Mouse (Mus musculus): ENCODE measurements around the gene Rgl3. TPM values are rescaled to one million over a fixed set of nuclear protein-coding genes. Genes with fewer than 3 reads are reported as not detected.
A peak's percentile ranks its signal among the peaks of the same experiment; 100 is the strongest.

Gene Rgl3
- total RNA-seq (2015; ENCODE audit: low replicate concordance) (not detected in 2 replicates), total RNA-seq (2017; ENCODE audit: low replicate concordance) (not detected in 2 replicates)

- ATAC-seq (replicated peaks; ENCODE audit: low FRiP score, poor library complexity, severe bottlenecking): no peak
Measured at GRCm38 (mm10) chr9:21989230-21990110, at the start of gene Rgl3. TSS of gene Rgl3 (minus strand) at chr9:21989446.

GRCm38 (mm10) chr9:22037826-22038225 lies 48.6 kb upstream of the Rgl3 start:
- ATAC-seq (replicated peaks; ENCODE audit: low FRiP score, poor library complexity, severe bottlenecking): no peak

DNA sequence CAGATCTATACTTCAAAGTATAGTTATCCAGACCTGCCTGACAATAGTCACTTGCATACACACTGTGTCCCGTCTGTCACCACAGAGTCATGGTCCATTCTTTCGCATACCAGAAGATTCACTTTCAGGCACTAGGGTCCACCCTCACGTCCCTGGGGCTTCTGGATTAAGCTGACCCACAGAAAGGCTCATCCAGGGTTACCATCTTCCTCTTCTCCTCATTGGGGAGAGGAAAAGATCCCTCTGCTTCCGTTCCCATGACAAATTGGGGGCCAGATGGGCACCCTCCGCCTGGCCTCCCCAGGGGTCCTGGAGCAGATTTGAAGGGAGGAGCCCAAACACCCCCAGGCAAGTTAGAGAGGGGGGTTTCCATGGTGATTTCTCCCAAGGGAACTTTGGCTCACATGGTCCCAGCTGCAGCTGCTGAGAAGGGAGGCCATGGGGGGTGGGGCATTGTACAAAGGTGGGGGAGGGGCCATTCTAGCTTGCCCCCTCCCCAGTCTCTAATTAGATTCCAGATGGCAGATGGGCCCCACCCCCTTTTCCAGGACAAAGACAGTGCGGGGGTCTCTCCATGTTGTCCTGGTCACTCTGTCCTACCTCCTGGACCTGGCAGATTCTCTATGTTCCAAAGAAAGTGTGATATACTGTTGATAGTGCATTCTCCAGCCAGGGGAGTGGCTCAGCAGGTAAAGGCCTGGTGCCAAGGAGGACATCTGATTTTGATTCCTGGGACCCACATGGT lies 46.2 kb upstream of the Rgl3 start:
- ATAC-seq (replicated peaks; ENCODE audit: low FRiP score, poor library complexity, severe bottlenecking): no peak

GRCm38 (mm10) chr9:22030386-22030785 lies 41.1 kb upstream of the Rgl3 start:
- no peak for ATAC-seq (replicated peaks; ENCODE audit: low FRiP score, poor library complexity, severe bottlenecking)

- no peak for ATAC-seq (replicated peaks; ENCODE audit: low FRiP score, poor library complexity, severe bottlenecking)
Measured at GRCm38 (mm10) chr9:22028467-22028866, 39.2 kb upstream of the Rgl3 start.

DNA sequence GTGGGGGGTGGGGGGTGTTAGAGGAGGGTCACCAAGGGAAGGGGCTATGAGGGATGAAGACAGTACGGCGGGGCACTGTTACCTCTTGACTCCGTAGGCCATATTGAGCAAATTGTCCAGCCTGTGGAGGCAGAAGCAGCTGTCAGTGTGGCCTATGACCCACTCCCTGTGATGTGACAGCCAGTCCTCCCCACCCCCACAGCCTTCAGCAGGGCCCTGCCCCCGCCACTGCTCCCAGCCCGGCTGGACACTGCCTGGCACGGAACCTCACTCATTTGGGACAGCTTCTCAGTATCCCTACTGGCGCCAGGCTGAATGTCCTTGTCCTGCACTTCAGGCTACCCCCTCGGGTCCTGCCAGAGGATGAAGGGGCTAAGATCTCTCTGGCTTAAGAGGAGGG lies 35.3 kb upstream of the Rgl3 start:
- no peak for ATAC-seq (replicated peaks; ENCODE audit: low FRiP score, poor library complexity, severe bottlenecking)

DNA sequence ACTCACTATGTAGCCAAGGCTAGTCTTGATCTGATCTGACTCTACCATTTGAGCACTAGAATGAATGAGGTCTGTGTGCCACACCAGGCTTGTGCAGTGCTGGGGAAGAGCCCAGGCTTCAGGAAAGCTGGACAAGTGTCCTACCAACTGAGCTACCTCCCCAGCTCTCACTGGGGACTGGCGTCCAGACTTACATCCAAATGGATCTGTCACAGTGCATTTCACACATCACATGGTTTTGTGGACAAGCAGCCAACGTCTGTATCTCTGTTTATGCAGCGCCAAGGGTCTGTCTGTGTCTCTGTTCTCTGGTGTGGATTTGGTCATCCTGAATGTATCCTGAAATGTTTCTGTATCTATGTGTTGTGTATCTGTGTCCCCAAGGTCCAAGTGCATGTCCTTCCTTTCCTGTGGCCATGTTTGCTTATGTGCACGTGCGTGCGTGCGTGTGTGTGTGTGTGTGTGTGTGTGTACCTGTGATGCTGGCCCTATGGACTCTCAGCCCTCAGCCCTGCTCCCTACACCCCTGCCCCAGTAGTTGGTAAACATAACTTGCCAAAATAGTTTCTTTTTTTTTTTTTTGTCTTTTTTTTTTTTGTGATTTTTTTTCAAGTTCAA lies 28.1 kb upstream of the Rgl3 start:
- no peak for ATAC-seq (replicated peaks; ENCODE audit: low FRiP score, poor library complexity, severe bottlenecking)

- no peak for ATAC-seq (replicated peaks; ENCODE audit: low FRiP score, poor library complexity, severe bottlenecking)
Measured at GRCm38 (mm10) chr9:22016245-22016644, 27.0 kb upstream of the Rgl3 start.

DNA sequence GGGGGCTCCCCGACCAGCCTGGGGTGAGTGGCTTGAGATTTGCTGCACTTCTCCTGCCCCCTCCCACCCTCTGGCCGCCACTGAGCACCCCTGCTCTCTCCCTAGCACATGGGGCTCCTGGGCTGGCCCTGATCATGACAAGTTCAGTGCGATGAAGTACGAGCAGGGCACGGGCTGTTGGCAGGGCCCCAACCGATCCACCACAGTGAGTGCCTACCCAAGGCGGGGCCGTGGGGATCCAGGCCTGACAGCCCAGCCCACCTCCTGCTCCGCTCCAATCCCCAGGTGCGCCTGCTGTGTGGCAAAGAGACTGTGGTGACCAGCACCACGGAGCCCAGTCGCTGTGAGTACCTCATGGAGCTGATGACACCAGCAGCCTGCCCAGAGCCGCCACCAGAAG lies 23.5 kb upstream of the Rgl3 start:
- ATAC-seq (replicated peaks; ENCODE audit: low FRiP score, poor library complexity, severe bottlenecking): no peak

DNA sequence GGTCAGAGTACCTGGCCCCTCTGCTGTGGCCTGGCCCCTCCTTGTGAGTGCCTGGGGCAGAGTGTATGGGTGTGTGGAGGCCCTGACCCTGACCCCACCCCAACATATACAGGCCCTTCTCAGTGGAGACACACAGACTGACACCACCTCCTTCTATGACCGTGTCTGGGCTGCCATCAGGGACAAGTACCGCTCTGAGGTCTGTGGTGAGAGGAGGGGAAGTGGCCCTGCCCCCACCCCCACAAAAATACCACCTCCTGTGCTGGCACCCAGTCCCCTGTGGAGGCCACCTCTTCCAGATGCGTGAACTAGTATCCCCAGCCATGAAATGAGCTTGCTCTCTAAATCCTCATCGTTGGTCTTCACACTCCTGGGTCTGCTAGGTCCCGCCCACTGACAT lies 21.8 kb upstream of the Rgl3 start:
- ATAC-seq (replicated peaks; ENCODE audit: low FRiP score, poor library complexity, severe bottlenecking): no peak

DNA sequence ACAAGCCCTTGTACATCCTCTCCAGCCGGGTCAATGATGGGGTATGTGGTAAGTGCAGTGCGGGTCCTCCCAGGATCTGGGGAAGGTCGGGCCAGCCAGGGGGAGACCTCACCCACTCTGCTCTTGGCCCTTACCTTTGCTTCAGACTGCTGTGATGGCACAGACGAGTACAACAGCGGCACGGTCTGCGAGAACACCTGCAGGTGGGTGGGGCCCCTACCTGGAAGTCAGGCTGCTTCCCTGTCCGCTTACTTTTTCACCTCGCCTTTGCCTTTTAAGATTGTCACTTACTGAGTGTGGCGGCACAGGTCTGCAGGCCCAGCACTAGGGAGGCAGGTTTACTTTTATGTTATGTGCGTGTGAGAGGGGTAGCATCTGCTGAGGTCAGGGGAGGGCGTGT lies 15.3 kb upstream of the Rgl3 start:
- ATAC-seq (replicated peaks; ENCODE audit: low FRiP score, poor library complexity, severe bottlenecking): no peak

DNA sequence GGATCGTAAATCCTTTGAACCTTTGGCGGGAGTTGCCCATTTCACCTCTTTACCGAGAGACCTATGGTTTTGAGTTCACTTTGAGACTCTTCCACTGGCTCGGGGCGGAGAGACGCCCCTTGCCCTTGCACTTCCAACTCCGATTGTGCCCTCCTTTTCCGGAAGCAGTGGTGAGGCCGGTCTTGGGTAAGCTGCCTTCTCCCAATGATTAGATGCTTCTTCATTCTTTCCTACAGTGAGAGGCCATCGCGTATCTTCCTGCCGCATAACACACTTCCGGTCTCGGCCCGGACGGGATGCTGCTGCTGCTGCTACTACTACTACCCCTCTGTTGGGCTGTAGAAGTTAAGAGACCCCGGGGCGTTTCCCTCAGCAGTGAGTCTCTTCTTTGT lies 13.9 kb upstream of the Rgl3 start:
- peak; percentile 52 for ATAC-seq (replicated peaks; ENCODE audit: low FRiP score, poor library complexity, severe bottlenecking)

DNA sequence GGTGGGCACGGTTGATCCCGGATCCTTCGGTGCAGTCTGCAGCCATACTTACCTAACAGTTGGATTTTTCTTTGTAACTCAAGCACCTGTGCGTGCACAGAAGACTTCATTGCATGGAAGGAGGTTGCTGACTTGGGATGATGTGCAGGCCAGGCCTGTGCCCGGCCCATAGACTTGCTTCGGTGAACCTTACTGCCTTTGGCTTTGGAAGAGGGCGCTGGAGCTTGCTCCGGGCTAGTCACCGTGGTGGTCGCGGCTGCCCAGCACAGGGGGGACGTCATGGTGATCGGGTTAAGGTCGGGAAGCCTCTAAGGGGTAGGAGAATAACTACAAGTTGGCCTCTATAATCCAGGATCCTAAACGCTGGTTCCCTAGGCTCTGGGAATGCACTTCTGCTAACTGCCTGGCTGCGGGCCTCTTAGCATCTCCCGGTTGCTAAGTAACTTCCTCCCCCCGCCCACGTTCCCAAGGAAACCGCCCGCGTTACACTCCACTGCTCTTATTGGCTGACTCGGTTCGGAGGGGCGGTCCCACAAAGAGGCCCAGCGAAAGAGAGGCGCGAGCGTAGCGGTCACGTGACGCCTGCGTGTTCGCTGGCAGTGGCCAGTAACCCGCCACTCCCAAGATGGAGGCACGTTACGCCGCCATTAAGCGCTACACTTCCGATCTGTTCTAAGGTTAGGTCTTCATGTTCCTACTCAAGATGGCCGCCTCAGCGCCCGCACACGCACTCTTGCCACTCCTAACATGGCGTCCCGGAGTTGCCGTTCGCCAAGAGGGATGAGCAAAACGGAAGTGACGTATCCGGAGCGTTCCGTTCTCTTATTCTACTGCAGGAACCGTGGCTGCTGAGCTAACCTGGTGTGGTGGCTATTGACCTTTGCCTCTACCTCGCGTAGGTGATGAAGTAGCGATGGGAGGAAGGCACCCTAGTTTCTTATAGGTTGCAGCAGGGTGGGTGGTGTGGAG lies 13.2 kb upstream of the Rgl3 start, which contains the start of the genes Ccdc151 and Prkcsh:
TSS of gene Ccdc151 (minus strand) at position 441 of the 969 bp plus-strand sequence.
TSS of gene Prkcsh (plus strand) at position 613 of the 969 bp plus-strand sequence.
- ATAC-seq (replicated peaks; ENCODE audit: low FRiP score, poor library complexity, severe bottlenecking): peak; percentile 94

- ATAC-seq (replicated peaks; ENCODE audit: low FRiP score, poor library complexity, severe bottlenecking): no peak
Measured at GRCm38 (mm10) chr9:22001633-22002032, 12.4 kb upstream of the Rgl3 start.

DNA sequence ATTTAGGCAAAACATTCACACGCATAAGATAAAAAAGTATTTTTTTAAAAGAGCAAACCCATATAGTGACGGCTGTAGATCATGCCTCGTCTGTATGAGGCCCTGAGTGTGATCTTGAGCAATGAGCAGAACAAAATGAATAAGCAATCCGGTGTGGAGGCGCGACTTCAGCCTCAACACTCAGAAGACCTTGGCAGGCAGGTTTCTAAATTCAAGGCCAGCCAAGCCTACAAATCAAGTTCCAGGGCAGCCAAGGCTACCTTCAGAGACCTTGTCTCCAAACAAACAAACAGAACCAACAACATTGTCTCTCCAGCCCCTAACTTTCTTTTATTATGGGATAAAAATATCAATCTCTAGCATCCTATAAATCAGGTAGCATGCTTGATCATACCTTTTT lies 11.1 kb upstream of the Rgl3 start:
- no peak for ATAC-seq (replicated peaks; ENCODE audit: low FRiP score, poor library complexity, severe bottlenecking)

DNA sequence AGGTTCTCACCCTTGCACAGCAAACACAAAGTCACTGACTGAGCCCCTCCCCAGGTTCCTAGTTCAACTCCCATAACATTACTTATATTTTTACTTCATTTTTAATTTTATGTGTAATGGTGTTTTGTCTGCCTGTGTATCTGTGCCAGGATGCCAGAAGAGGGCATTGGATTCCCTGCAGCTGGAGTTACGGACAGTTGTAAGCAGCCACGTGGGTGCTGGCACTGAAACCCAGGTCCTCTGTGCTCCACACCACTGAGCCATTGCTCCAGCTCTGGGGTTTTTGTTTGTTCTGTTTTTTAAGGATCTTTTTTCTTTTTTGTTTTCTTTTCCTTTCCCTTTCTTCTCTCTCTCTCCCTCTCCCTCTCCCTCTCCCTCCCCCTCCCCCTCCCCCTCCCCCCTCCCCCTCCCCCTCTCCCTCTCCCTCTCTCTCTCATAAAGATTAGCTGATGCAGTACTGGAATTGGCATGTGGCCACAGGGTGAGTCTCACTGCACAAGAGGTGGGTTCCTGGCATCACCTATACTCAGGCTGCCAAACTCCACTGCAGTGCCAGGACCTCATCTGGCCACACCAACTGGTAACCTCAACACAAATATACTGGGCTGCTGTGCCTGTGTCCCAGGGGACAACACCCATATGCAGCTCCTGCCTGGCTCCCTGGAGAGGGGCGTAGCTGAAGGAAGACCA lies 7.1 kb upstream of the Rgl3 start:
- ATAC-seq (replicated peaks; ENCODE audit: low FRiP score, poor library complexity, severe bottlenecking): no peak

- ATAC-seq (replicated peaks; ENCODE audit: low FRiP score, poor library complexity, severe bottlenecking): no peak
Measured at GRCm38 (mm10) chr9:21992227-21992626, 3.0 kb upstream of the Rgl3 start.

DNA sequence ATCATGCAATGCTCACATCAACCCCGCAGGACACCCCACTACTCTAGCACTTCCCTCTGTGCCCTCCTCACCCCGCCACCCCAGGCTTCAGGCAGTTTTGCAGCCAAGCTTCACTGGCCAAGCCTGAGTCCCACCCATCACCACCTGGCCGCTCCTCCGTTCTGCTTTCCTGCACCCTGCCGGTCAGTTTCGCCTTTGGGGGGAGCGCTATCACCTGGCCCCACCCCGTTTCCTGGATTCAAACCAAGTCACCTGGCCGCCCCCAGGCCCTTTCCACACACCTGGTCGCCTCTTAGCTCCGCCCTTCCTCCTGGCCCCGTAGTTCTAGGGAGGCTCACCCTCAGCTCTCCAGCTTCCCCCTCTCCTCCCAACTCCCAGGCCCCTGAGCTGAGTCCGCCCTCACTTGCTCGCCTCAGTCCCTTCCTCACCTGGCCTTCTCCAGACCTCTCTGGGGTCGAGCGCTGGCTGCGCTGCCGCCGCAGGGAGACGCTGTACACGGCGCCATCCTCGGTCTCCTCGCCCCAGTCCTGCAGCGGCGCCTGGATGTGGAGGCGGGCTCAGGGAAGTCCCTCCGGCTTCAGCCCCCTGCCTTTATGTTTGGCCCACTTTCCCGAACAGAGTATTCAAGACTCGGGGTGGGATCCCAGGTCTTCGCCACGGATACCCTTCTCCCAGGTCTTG lies 685 bp downstream of the Rgl3 start:
- no peak for ATAC-seq (replicated peaks; ENCODE audit: low FRiP score, poor library complexity, severe bottlenecking)

Measured in erythroid progenitor cell, adult 5-6 weeks (primary cell).